Mouse (Mus musculus) gastrocnemius, postnatal 10 days (tissue): ENCODE results near the gene Rfk. TPM values are rescaled to one million over a fixed set of nuclear protein-coding genes. Genes with fewer than 3 reads are reported as not detected.

Source experiments
- total RNA-seq, 2 experiments: library from RNA; stranded (reverse); gene quantifications; 2 replicates each; pipeline ENCODE4 v1.2.3; 2021

Rfk gene
- total RNA-seq, 2 experiments from 2014 or later, result 34.2 to 39.3 TPM

Other genes starting within 250 kb of the Rfk start
- 1 to 10 TPM; 1.8 to 2.9 TPM for gene Gcnt1, start 21.2 kb upstream of the Rfk start, total RNA-seq